Mouse (Mus musculus): Measurements from ENCODE around the gene Slc1a5. TPM values are rescaled to one million over a fixed set of nuclear protein-coding genes. Genes with fewer than 3 reads are reported as not detected.

The Slc1a5 gene
- polyA plus RNA-seq (2014; fragmentation: Illumina TruSeq; extraction: RNeasy Lipid Tissue Mini Kit (QIAGEN cat#74804); ENCODE audit: low read depth, low replicate concordance) = 27.6 TPM

GRCm38 (mm10) chr7:16780825-16781554 is at the start of gene Slc1a5:
Gene Slc1a5, plus strand, starts transcription at chr7:16781340.

GRCm38 (mm10) chr7:16738073-16738696 is 43.0 kb upstream of the Slc1a5 start, which contains the start of gene Ap2s1:
Gene Ap2s1, plus strand, starts transcription at chr7:16738410.

GRCm38 (mm10) chr7:16815351-16815941 is 34.3 kb downstream of the Slc1a5 start, which contains the start of gene Strn4:
Gene Strn4, plus strand, starts transcription at chr7:16815889.

GRCm38 (mm10) chr7:16816475-16817122 is 35.5 kb downstream of the Slc1a5 start, which contains the start of gene Fkrp:
Gene Fkrp, minus strand, starts transcription at chr7:16816732.

GRCm38 (mm10) chr7:16842645-16843063 is 61.5 kb downstream of the Slc1a5 start, which contains the start of gene Prkd2:
Gene Prkd2, plus strand, starts transcription at chr7:16842902.

Other genes starting within 250 kb of the Slc1a5 start
- 23.7 TPM for gene Arhgap35, start 166.3 kb upstream of the Slc1a5 start, polyA plus RNA-seq (2014; fragmentation: Illumina TruSeq; extraction: RNeasy Lipid Tissue Mini Kit (QIAGEN cat#74804); ENCODE audit: low read depth, low replicate concordance)
- gene Ceacam15, start 105.6 kb upstream of the Slc1a5 start, polyA plus RNA-seq (2014; fragmentation: Illumina TruSeq; extraction: RNeasy Lipid Tissue Mini Kit (QIAGEN cat#74804); ENCODE audit: low read depth, low replicate concordance) = not detected
- not detected for gene Ceacam9, start 59.4 kb upstream of the Slc1a5 start, polyA plus RNA-seq (2014; fragmentation: Illumina TruSeq; extraction: RNeasy Lipid Tissue Mini Kit (QIAGEN cat#74804); ENCODE audit: low read depth, low replicate concordance)
- gene Ap2s1, start 42.9 kb upstream of the Slc1a5 start, polyA plus RNA-seq (2014; fragmentation: Illumina TruSeq; extraction: RNeasy Lipid Tissue Mini Kit (QIAGEN cat#74804); ENCODE audit: low read depth, low replicate concordance) = 101 TPM
- 57.6 TPM for gene Strn4, start 34.5 kb downstream of the Slc1a5 start, polyA plus RNA-seq (2014; fragmentation: Illumina TruSeq; extraction: RNeasy Lipid Tissue Mini Kit (QIAGEN cat#74804); ENCODE audit: low read depth, low replicate concordance)
- 41.3 TPM for gene Fkrp, start 35.4 kb downstream of the Slc1a5 start, polyA plus RNA-seq (2014; fragmentation: Illumina TruSeq; extraction: RNeasy Lipid Tissue Mini Kit (QIAGEN cat#74804); ENCODE audit: low read depth, low replicate concordance)
- 16.4 TPM for gene Prkd2, start 61.6 kb downstream of the Slc1a5 start, polyA plus RNA-seq (2014; fragmentation: Illumina TruSeq; extraction: RNeasy Lipid Tissue Mini Kit (QIAGEN cat#74804); ENCODE audit: low read depth, low replicate concordance)
- 9.5 TPM for gene Dact3, start 94.0 kb downstream of the Slc1a5 start, polyA plus RNA-seq (2014; fragmentation: Illumina TruSeq; extraction: RNeasy Lipid Tissue Mini Kit (QIAGEN cat#74804); ENCODE audit: low read depth, low replicate concordance)
- gene Gng8, start 110.4 kb downstream of the Slc1a5 start, polyA plus RNA-seq (2014; fragmentation: Illumina TruSeq; extraction: RNeasy Lipid Tissue Mini Kit (QIAGEN cat#74804); ENCODE audit: low read depth, low replicate concordance) = 3.7 TPM
- gene Ptgir, start 125.2 kb downstream of the Slc1a5 start, polyA plus RNA-seq (2014; fragmentation: Illumina TruSeq; extraction: RNeasy Lipid Tissue Mini Kit (QIAGEN cat#74804); ENCODE audit: low read depth, low replicate concordance) = 3.4 TPM
- gene Calm3, start 142.8 kb downstream of the Slc1a5 start, polyA plus RNA-seq (2014; fragmentation: Illumina TruSeq; extraction: RNeasy Lipid Tissue Mini Kit (QIAGEN cat#74804); ENCODE audit: low read depth, low replicate concordance) = 115 TPM
- 3.4 TPM for gene Pnmal2, start 163.3 kb downstream of the Slc1a5 start, polyA plus RNA-seq (2014; fragmentation: Illumina TruSeq; extraction: RNeasy Lipid Tissue Mini Kit (QIAGEN cat#74804); ENCODE audit: low read depth, low replicate concordance)
- 0.10 TPM for gene Pnmal1, start 178.3 kb downstream of the Slc1a5 start, polyA plus RNA-seq (2014; fragmentation: Illumina TruSeq; extraction: RNeasy Lipid Tissue Mini Kit (QIAGEN cat#74804); ENCODE audit: low read depth, low replicate concordance)
- gene Gm42372, start 201.7 kb downstream of the Slc1a5 start, polyA plus RNA-seq (2014; fragmentation: Illumina TruSeq; extraction: RNeasy Lipid Tissue Mini Kit (QIAGEN cat#74804); ENCODE audit: low read depth, low replicate concordance) = not detected
- 3.9 TPM for gene Ccdc8, start 211.4 kb downstream of the Slc1a5 start, polyA plus RNA-seq (2014; fragmentation: Illumina TruSeq; extraction: RNeasy Lipid Tissue Mini Kit (QIAGEN cat#74804); ENCODE audit: low read depth, low replicate concordance)
- 78.9 TPM for gene Ppp5c, start 246.6 kb downstream of the Slc1a5 start, polyA plus RNA-seq (2014; fragmentation: Illumina TruSeq; extraction: RNeasy Lipid Tissue Mini Kit (QIAGEN cat#74804); ENCODE audit: low read depth, low replicate concordance)